Mouse (Mus musculus) ZHBTc4 (cell line): ENCODE measurements around the gene Dnm3.

ENCODE experiments used
- DNase-seq: peaks from one replicate; pipeline ENCODE4 v3.0.0-alpha.2; 2011; ENCODE audit warnings: low read depth, low spot score

Dnm3 gene

DNA sequence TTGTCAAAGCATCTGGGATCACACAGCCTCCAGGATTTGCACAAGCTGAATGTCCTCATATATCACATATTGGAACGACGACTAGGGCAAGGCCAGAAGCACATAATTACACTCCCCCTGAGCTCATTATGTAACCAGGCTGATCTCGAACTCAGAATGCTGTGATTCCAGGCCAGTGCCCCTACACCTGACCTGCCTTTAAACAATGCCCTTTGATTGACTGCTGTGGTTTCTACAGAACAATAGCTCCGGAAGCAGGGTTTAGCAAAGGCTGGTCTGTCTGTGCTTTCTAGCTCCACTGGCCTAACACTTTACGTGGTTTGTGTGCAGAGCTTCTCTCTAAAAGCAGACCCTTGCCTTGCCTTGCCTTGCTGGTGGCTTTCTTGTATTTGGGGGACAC is 315.6 kb downstream of the Dnm3 start:
- DNase-seq: peak; percentile 22

DNA sequence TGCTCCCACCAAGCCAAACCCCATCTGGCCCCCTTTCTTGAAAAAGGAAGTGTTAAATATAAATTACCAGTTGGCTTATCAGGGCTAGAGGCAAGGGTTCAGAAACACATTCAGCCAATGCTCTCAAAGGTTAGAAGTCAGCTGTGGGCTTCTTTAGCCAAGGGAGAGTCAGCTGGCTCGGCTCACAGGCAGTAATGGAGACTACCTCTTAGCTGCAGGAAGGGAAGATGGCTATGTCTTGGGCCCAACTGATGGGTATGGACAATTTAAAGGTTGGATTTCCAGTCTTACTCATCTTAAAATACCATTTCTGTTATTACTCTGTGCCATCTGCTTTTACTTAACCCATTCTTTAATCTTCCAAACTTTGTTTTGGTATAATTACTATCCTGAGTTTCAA is 317.1 kb downstream of the Dnm3 start:
- no peak for DNase-seq

- no peak for DNase-seq
Observed at GRCm38 (mm10) chr1:162158486-162158885, 319.3 kb downstream of the Dnm3 start.

DNA sequence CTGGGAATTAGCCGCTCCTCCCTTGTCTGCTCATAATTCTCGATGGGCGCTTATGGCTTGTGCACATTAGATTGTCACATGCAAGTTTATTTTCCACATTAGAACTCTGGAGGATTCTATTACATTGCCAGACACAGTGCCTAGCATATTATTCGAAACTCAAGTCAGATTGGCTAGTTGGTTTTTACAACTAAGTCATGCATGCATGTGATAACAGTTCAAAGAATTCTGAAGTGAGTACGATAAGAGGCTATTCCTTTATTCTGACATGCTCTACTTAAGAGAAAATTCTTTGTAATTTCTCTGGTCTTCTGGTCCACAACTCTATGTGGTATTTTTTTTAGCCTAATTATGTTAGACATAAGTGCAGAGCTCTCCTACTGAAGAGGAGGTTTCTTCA is 320.2 kb downstream of the Dnm3 start:
- no peak for DNase-seq

GRCm38 (mm10) chr1:162156873-162157272 is 321.0 kb downstream of the Dnm3 start:
- DNase-seq: no peak

DNA sequence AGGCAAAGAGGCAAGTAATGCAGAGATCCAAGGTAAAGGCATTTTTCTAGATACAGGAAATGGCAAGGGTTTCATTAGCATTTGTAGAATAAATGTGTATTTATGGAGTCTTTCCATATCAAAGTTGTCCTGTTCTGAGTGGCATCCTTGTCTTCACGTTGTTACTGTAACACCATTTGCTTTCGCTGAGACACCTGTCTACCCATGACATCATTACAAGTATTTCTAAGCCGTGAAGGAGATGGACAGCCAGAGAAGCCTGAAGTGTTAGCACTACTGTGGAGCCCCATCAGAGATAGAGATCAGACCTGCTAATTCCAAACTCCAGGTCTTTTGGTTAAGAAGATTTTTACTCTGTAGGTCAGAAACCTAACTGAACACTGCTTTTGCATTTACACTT is 322.3 kb downstream of the Dnm3 start:
- no peak for DNase-seq

DNA sequence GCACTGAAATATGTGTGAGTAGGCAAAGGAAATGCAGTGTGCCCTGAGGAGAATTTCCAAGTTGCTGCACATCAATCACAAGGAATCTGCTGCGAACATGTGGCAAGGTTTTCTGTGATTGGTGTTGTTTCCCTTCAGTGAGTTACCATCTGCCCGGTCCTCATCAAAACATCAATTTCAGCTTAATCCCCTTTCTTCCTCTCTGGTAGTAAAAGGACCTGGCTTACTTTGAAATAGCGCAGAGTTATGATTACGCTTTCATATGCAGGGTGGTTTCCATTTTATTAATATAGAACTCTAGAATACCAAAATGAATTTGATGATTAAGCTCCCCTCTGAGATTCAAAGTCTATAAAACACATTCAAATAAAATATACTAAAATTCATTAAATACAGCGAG is 324.7 kb downstream of the Dnm3 start:
- no peak for DNase-seq

GRCm38 (mm10) chr1:162149730-162150129 is 328.1 kb downstream of the Dnm3 start:
- DNase-seq: no peak

DNA sequence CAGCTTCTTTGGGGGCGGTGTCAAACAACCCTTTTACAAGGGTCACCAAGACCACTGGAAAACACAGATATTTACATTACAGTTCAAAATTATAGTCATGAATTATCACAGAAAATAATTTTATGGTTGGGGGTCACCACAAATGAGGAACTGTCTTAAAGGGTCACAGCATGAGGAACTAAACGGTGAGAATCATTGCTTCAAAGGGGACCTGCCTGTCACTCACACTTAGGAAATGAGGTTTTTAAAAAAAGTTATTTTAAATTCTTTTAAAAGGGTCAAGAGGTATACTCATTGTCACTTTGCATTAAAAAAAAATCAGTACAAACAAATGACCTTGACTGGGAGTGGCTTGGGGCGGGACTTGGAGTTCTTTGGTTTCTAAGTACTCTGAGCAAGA is 330.3 kb downstream of the Dnm3 start:
- no peak for DNase-seq

- DNase-seq: no peak
Observed at GRCm38 (mm10) chr1:162145748-162146147, 332.1 kb downstream of the Dnm3 start.

GRCm38 (mm10) chr1:162144992-162145391 is 332.8 kb downstream of the Dnm3 start:
- no peak for DNase-seq

DNA sequence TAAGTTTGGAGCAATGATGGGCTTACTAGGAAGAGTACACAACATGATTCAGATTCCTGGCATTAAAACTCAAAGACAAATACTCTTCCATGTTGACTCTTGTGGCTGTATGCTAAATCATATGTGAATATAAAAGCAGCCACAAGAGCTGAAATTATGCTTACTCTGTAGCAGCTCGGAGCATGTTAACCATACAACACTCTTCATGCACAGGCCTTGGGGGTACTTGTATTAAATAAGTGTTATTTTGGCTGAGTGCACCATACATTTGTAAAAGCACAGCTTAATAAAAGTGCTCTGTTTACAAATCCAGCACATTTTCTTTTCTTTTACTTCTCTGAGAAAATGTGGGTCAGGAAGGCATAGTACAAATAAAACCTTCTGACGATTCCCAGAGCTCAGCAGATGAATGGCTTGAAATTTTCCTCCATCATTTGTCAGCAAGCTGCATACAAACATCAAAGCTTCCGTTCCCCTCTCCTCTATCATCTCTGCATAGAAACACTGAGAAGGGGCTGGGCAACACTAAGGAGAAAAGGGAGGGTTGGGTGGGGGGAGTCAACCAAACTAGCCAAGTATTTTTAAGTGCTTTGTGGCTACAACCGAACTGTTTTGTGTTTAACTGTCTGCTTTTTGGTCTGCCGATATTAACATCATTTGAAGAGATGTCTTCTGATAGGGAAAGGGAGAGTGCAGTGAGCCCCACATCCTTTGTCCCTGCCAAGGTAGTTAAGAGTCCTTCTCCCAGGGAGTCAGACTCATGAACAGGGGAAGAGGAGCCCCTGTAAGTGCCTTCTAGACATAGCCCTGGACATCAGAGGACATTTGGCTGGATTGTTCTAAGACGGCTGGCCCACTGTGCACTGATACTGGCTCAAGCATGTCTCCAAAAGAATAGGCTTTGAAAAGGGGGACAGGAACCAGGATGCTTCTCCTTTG is 333.6 kb downstream of the Dnm3 start:
- no peak for DNase-seq

GRCm38 (mm10) chr1:162142285-162142684 is 335.5 kb downstream of the Dnm3 start:
- DNase-seq: no peak

DNA sequence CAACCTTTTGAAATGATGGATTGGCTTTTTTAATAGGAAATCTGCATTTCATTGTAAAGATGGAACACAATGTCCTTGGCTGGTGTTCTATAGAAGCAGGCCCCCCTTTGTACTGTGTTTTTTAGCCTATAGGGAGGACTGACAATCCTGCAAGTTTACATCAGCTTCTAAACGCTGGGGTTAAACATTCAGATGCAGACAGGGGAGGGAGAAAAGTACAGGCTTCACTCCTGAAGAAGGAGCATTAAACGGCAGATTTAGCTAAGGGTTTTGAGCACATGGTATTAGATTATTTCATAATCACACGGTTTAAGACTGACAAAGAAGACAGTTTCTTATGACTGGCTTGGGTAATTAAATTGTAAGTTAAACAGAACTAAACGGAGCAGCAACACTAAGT is 341.5 kb downstream of the Dnm3 start:
- no peak for DNase-seq

- DNase-seq: no peak
Observed at GRCm38 (mm10) chr1:162135451-162136213, 342.2 kb downstream of the Dnm3 start.

DNA sequence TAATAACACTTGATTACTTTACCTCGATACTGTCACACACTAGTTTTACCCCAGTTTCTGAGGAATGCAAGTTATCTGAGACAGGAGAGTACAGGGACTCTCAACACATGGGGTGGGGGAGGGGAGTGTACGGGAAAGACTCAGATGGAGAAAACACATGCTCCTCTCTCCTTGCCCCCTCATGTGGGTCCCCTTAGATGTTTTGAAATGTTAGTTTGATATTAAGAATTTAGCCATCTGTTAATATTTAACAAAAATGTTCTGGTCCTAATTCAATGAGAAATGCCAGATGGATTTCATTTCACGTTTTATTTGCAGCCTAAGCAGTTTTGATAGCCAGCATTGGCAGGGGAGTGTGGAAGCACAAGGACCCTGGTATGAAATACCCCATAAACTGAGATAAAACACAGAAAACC is 343.2 kb downstream of the Dnm3 start:
- no peak for DNase-seq

- no peak for DNase-seq
Observed at GRCm38 (mm10) chr1:162132908-162133641, 344.8 kb downstream of the Dnm3 start.

DNA sequence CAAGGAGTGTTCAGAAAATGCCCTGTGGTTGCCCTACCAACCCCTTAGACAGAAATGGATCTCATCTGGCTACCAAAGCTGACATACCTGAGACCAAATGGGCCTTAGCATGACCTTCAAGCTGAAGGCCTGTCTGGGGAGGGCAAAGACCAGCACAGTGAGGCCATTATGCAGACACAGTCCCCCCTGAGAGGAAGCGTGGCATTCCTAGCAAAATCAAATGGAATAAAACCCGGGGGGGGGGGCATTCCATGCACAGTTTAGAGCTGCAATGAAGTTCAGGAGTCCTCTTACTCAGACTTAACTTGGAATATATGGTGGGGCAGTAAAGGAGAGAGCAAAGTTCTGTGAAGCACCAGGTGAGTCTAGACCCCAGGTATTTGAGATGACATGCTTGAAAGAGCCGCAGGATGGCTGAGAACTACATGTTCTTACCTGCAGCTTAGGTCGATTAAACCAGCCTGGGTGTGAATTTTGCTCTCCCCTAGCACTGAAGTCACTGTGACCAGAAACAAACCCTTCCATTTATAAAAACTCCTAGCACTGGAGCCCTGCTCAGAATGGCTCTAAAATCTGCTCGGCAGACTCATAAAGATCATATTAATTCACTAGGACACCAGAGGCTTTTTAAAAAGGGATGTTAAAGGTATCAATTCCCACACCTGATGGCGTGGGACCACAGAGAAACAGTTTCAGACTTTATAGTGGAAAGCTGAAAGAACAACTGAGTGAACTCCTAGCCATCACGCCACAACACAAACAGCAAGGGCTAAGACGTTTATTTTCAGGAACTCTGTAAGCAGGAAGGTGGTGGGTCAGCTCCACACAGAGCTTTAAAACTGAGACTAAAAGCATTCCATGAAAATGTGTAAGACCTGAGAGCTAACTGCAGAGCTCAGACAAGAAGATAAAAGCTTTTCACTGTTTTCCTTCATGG is 350.7 kb downstream of the Dnm3 start:
- DNase-seq: no peak

GRCm38 (mm10) chr1:162124396-162124795 is 353.4 kb downstream of the Dnm3 start:
- DNase-seq: no peak

GRCm38 (mm10) chr1:162121441-162122200 is 356.2 kb downstream of the Dnm3 start:
- DNase-seq: no peak
